In the genomic region with DNA sequence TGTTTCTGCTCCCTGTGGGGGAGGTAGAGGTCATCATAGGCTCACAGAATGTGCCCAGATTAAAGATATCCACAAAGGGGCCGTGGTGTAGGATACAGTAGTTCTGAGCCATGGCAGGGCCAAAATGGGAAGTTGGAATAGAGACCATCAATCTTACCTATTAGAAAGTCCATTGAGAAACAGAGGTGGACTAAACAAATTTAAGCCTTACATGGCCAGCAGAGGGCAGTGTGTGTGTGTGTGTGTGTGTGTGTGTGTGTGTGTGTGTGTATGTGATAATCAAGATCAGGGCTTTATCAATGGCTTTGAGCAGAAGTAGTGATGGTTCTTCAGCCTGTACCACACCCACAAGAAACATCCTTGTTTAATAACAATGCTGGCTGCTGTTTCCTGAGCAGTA, we compare ENCODE assay signal across 10 mouse cellular contexts. TPM values are rescaled to one million over a fixed set of nuclear protein-coding genes. Genes with fewer than 3 reads are reported as not detected.
DNase-seq lines count a peak whose midpoint lies in the region; ATAC-seq and TF ChIP-seq lines count a peak whose summit lies in the region.
"Had no signal": no experiment of that assay in that cellular context is flagged by ENCODE, and none has a peak within 500 bp of the region (broad histone marks: within the 10 kb centered on the region; RNA-seq: fewer than 3 reads in every experiment).

No protein-coding gene starts in this region.

- no peak for ATAC-seq in intestine, postnatal 0 days
- no peak for ATAC-seq in intestine, embryonic 16.5 days
- peak; percentile 45 for ATAC-seq in CD4-positive, CD25-positive, alpha-beta regulatory T cell, adult 4 months
- 0 out of 2 replicates have a peak, but pooled peaks have one; percentile 21 for ATAC-seq in neutrophil, adult 5-6 weeks (ENCODE audit: extremely low read depth, insufficient number of reproducible peaks, low FRiP score, poor library complexity, severe bottlenecking)

- WGBS in intestine, postnatal 0 days = 72% methylated on average over 1 of the region's 1 CpGs
- 56% methylated on average over 1 of the region's 1 CpGs for WGBS in intestine, embryonic 16.5 days

- no peak overlapping the region for H3K9ac ChIP-seq in intestine, postnatal 0 days (ENCODE audit: low read depth, low read length)
- no peak overlapping the region for H3K9ac ChIP-seq in intestine, embryonic 16.5 days (ENCODE audit: low read depth, low read length)
- H3K9ac ChIP-seq: embryonic facial prominence, embryonic 12.5 days; limb, embryonic 13.5 days had no signal

- TF ChIP-seq CTCF in intestine, postnatal 0 days (IDR thresholded peaks at IDR 0.05; ENCODE audit: low read depth) = peak; percentile 81

- H3K4me2 ChIP-seq in intestine, postnatal 0 days (replicated peaks; ENCODE audit: low read depth) = no peak overlapping the region
- H3K4me2 ChIP-seq in intestine, embryonic 16.5 days (ENCODE audit: low read depth, low read length) = no peak overlapping the region
- H3K4me2 ChIP-seq: embryonic facial prominence, embryonic 12.5 days; limb, embryonic 13.5 days had no signal

- H3K36me3 ChIP-seq in intestine, postnatal 0 days (ENCODE audit: control insufficient read depth, insufficient read depth) = no peaks in the 10 kb centered on the region
- no peaks in the 10 kb centered on the region for H3K36me3 ChIP-seq in intestine, embryonic 16.5 days (ENCODE audit: control insufficient read depth, insufficient read depth, low read length)
- H3K36me3 ChIP-seq: embryonic facial prominence, embryonic 12.5 days; limb, embryonic 13.5 days had no signal

- no peaks in the 10 kb centered on the region for H3K27me3 ChIP-seq in intestine, postnatal 0 days (replicated peaks; ENCODE audit: control insufficient read depth, insufficient read depth, low read length)
- no peaks in the 10 kb centered on the region for H3K27me3 ChIP-seq in intestine, embryonic 16.5 days (replicated peaks; ENCODE audit: control insufficient read depth, insufficient read depth, low read length)
- H3K27me3 ChIP-seq: embryonic facial prominence, embryonic 12.5 days; limb, embryonic 13.5 days had no signal

- DNase-seq in adipocyte (ENCODE audit: low spot score) = peak; percentile 76
- DNase-seq in kidney, postnatal 10 days = peak; percentile 69
- no peak for DNase-seq in layer of hippocampus, adult 11-12 months (ENCODE audit: low spot score)

- H3K4me3 ChIP-seq in intestine, postnatal 0 days (ENCODE audit: low read depth, low read length) = no peak overlapping the region
- no peak overlapping the region for H3K4me3 ChIP-seq in intestine, embryonic 16.5 days (ENCODE audit: low read length)
- H3K4me3 ChIP-seq: embryonic facial prominence, embryonic 12.5 days; limb, embryonic 13.5 days had no signal

- H3K4me1 ChIP-seq in intestine, postnatal 0 days (replicated peaks; ENCODE audit: control insufficient read depth, insufficient read depth, low read length) = peaks cover 7% of the 10 kb centered on the region
- peaks cover 10% of the 10 kb centered on the region for H3K4me1 ChIP-seq in intestine, embryonic 16.5 days (ENCODE audit: control insufficient read depth, insufficient read depth, low read length)

- H3K9me3 ChIP-seq in intestine, postnatal 0 days (ENCODE audit: control insufficient read depth) = no peaks in the 10 kb centered on the region
- H3K9me3 ChIP-seq in intestine, embryonic 16.5 days (ENCODE audit: control insufficient read depth, low read length) = no peaks in the 10 kb centered on the region
- H3K9me3 ChIP-seq: embryonic facial prominence, embryonic 12.5 days; limb, embryonic 13.5 days had no signal

- H3K27ac ChIP-seq in intestine, postnatal 0 days (ENCODE audit: low read depth, low read length) = no peak overlapping the region
- H3K27ac ChIP-seq in intestine, embryonic 16.5 days (ENCODE audit: low read length) = no peak overlapping the region
- H3K27ac ChIP-seq: embryonic facial prominence, embryonic 12.5 days; limb, embryonic 13.5 days had no signal

RNA-seq across cellular contexts. Expression of gene Lrrc61, which starts 8.3 kb away (rescaled TPM):
- 7.6 and 9.5 TPM in 2 replicates for polyA plus RNA-seq in intestine, postnatal 0 days (2015; fragmentation: Nextera tagmentation; extraction: Ambion mirVana)
- 10.4 and 12.5 TPM in 2 replicates for polyA plus RNA-seq in intestine, embryonic 16.5 days (2015; fragmentation: Nextera tagmentation; extraction: Ambion mirVana)
- polyA plus RNA-seq in CD4-positive, CD25-positive, alpha-beta regulatory T cell, adult 4 months (2017; shearing (Covaris generic)) = 10 to 100 TPM; 33.3 to 54.7 TPM
- total RNA-seq in neutrophil, adult 5-6 weeks (2017) = 19.8 and 30.1 TPM in 2 replicates

RNA-seq across cellular contexts. Expression of gene Atp6v0e2, which starts 8.9 kb away (rescaled TPM):
- polyA plus RNA-seq in intestine, postnatal 0 days (2015; fragmentation: Nextera tagmentation; extraction: Ambion mirVana) = 23.7 and 23.8 TPM in 2 replicates
- polyA plus RNA-seq in intestine, embryonic 16.5 days (2015; fragmentation: Nextera tagmentation; extraction: Ambion mirVana) = 25.1 and 26.0 TPM in 2 replicates
- not detected for polyA plus RNA-seq in CD4-positive, CD25-positive, alpha-beta regulatory T cell, adult 4 months (2017; shearing (Covaris generic))
- total RNA-seq in neutrophil, adult 5-6 weeks (2017) = 0.49 TPM in 1 of 2 replicates, not detected in the other

RNA-seq across cellular contexts. Expression of gene Rarres2, which starts 26.3 kb away (rescaled TPM):
- polyA plus RNA-seq in intestine, postnatal 0 days (2015; fragmentation: Nextera tagmentation; extraction: Ambion mirVana) = 154 and 162 TPM in 2 replicates
- polyA plus RNA-seq in intestine, embryonic 16.5 days (2015; fragmentation: Nextera tagmentation; extraction: Ambion mirVana) = 105 and 109 TPM in 2 replicates
- under 1 TPM in 1 of 2 experiments, not detected in 1; 0.55 TPM for polyA plus RNA-seq in CD4-positive, CD25-positive, alpha-beta regulatory T cell, adult 4 months (2017; shearing (Covaris generic))
- 0.37 TPM in 1 of 2 replicates, not detected in the other for total RNA-seq in neutrophil, adult 5-6 weeks (2017)

RNA-seq across cellular contexts. Expression of gene Gm45021, which starts 43.1 kb away (rescaled TPM):
- polyA plus RNA-seq in intestine, postnatal 0 days (2015; fragmentation: Nextera tagmentation; extraction: Ambion mirVana) = not detected in 2 replicates
- polyA plus RNA-seq in intestine, embryonic 16.5 days (2015; fragmentation: Nextera tagmentation; extraction: Ambion mirVana) = not detected in 2 replicates
- not detected for polyA plus RNA-seq in CD4-positive, CD25-positive, alpha-beta regulatory T cell, adult 4 months (2017; shearing (Covaris generic))
- not detected in 2 replicates for total RNA-seq in neutrophil, adult 5-6 weeks (2017)
- polyA plus RNA-seq: embryonic facial prominence, embryonic 12.5 days; limb, embryonic 13.5 days; small intestine, adult 2 months had no signal

RNA-seq across cellular contexts. Expression of gene Repin1, which starts 47.4 kb away (rescaled TPM):
- polyA plus RNA-seq in intestine, postnatal 0 days (2015; fragmentation: Nextera tagmentation; extraction: Ambion mirVana) = 11.3 and 12.0 TPM in 2 replicates
- 22.1 and 22.4 TPM in 2 replicates for polyA plus RNA-seq in intestine, embryonic 16.5 days (2015; fragmentation: Nextera tagmentation; extraction: Ambion mirVana)
- 1 to 10 TPM in 1 of 2 experiments, under 1 TPM in 1; 1.00 to 1.9 TPM for polyA plus RNA-seq in CD4-positive, CD25-positive, alpha-beta regulatory T cell, adult 4 months (2017; shearing (Covaris generic))
- 2.9 and 3.1 TPM in 2 replicates for total RNA-seq in neutrophil, adult 5-6 weeks (2017)

Comparison
In these comparisons a context has a peak if more than half of its experiments do, and no peak if none do; other contexts are left out.
1. ATAC-seq: peak in CD4-positive, CD25-positive, alpha-beta regulatory T cell, adult 4 months (single experiment) and neutrophil, adult 5-6 weeks (single experiment); none in intestine, postnatal 0 days (single experiment) and intestine, embryonic 16.5 days (single experiment).
2. RNA of gene Atp6v0e2, which starts 8.9 kb away (polyA plus RNA-seq): 25.1 to 26.0 TPM in intestine, embryonic 16.5 days and 23.7 to 23.8 TPM in intestine, postnatal 0 days; not detected in CD4-positive, CD25-positive, alpha-beta regulatory T cell, adult 4 months; every median in the first group is over 10 times any median in the second.
3. RNA of gene Rarres2, which starts 26.3 kb away (polyA plus RNA-seq): 154 to 162 TPM in intestine, postnatal 0 days and 105 to 109 TPM in intestine, embryonic 16.5 days; 0.55 TPM in CD4-positive, CD25-positive, alpha-beta regulatory T cell, adult 4 months; every median in the first group is over 10 times any median in the second.